Mouse (Mus musculus) megakaryocyte, embryonic 14.5 days (primary cell): ENCODE measurements around the gene Rbm20.

Source experiments
- FLI1 ChIP-seq: IDR thresholded peaks from 2 replicates; pipeline ENCODE4 v1.6.1; 2012; ENCODE audit warnings: low read length, inconsistent platforms, mixed read lengths
- GATA1 ChIP-seq: IDR thresholded peaks from 3 replicates; pipeline ENCODE4 v1.6.1; 2012; ENCODE audit warnings: mixed read lengths, low read length, inconsistent platforms, borderline replicate concordance

- TF ChIP-seq FLI1: no peak
- TF ChIP-seq GATA1: no peak
Measured at GRCm38 (mm10) chr19:53890274-53890673, 213.2 kb downstream of the Rbm20 start.
